Mouse (Mus musculus): ENCODE data around the gene Aim2. TPM values are rescaled to one million over a fixed set of nuclear protein-coding genes. Genes with fewer than 3 reads are reported as not detected.

Gene Aim2
- polyA plus RNA-seq, 1 experiment = 5.9 TPM

- H3K79me3 ChIP-seq (ENCODE audit: low read depth) = no peaks in the 10 kb centered on the region
- no peaks in the 10 kb centered on the region for H3K79me2 ChIP-seq (ENCODE audit: control insufficient read depth, insufficient read depth)
- no peak for TF ChIP-seq CEBPB (IDR thresholded peaks at IDR 0.05; ENCODE audit: low read depth)
- no peak for TF ChIP-seq MYOG (IDR thresholded peaks at IDR 0.05; ENCODE audit: control insufficient read depth, extremely low read depth, insufficient read length)
- no peak for TF ChIP-seq FOSL1 (IDR thresholded peaks at IDR 0.05; ENCODE audit: insufficient read depth, low read length, poor library complexity, severe bottlenecking)
- TF ChIP-seq CTCF (IDR thresholded peaks at IDR 0.05; ENCODE audit: control insufficient read depth, insufficient read depth, insufficient read length) = no peak
- TF ChIP-seq MYOD1 (IDR thresholded peaks at IDR 0.05; ENCODE audit: control insufficient read depth, insufficient read length, low read depth) = no peak
- no peak for TF ChIP-seq MAX (IDR thresholded peaks at IDR 0.05)
- TF ChIP-seq USF1 (IDR thresholded peaks at IDR 0.05; ENCODE audit: low read depth) = no peak
- H3K36me3 ChIP-seq (ENCODE audit: control insufficient read depth, insufficient read depth) = no peaks in the 10 kb centered on the region
- H3ac ChIP-seq (ENCODE audit: control insufficient read depth, insufficient read length, low read depth) = no peak overlapping the region
- no peak overlapping the region for H3K4me3 ChIP-seq (ENCODE audit: insufficient read depth, poor library complexity, severe bottlenecking)
- no peaks in the 10 kb centered on the region for H3K27me3 ChIP-seq (ENCODE audit: control insufficient read depth, insufficient read depth, insufficient read length)
Measured at GRCm38 (mm10) chr1:173339543-173339942, 11.1 kb upstream of the Aim2 start.

DNA sequence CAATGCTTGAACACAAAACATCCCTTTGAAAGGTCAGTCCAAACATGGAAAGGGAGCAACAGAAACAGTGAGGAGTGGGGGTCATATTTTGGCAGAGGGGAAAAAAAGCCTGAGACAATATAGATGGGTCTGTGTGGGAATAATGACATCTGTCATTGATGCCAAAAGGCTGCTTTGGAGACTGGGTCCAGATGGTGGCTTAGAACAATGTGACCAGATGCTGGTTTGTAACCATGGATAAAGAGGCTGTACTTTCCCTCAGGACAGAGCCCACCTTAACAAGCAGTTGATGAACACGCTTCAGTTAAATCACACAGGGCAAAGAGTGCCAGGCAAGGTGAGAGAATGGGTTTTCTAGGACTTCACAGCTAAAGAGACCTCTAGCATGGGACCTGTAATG, 8.3 kb upstream of the Aim2 start:
- Histone ChIP-seq H3K27me3 (ENCODE audit: control insufficient read depth, insufficient read depth, insufficient read length) (no peaks in the 10 kb centered on the region), H3ac (ENCODE audit: control insufficient read depth, insufficient read length, low read depth) (no peak overlapping the region), H3K4me3 (ENCODE audit: insufficient read depth, poor library complexity, severe bottlenecking) (no peak overlapping the region), H3K79me3 (ENCODE audit: low read depth) (no peaks in the 10 kb centered on the region), H3K79me2 (ENCODE audit: control insufficient read depth, insufficient read depth) (no peaks in the 10 kb centered on the region), H3K36me3 (ENCODE audit: control insufficient read depth, insufficient read depth) (no peaks in the 10 kb centered on the region)
- no peak for TF ChIP-seq MYOG (IDR thresholded peaks at IDR 0.05; ENCODE audit: control insufficient read depth, extremely low read depth, insufficient read length)
- no peak for TF ChIP-seq USF1 (IDR thresholded peaks at IDR 0.05; ENCODE audit: low read depth)
- no peak for TF ChIP-seq FOSL1 (IDR thresholded peaks at IDR 0.05; ENCODE audit: insufficient read depth, low read length, poor library complexity, severe bottlenecking)
- no peak for TF ChIP-seq MAX (IDR thresholded peaks at IDR 0.05)
- no peak for TF ChIP-seq MYOD1 (IDR thresholded peaks at IDR 0.05; ENCODE audit: control insufficient read depth, insufficient read length, low read depth)
- TF ChIP-seq CEBPB (IDR thresholded peaks at IDR 0.05; ENCODE audit: low read depth) = no peak
- no peak for TF ChIP-seq CTCF (IDR thresholded peaks at IDR 0.05; ENCODE audit: control insufficient read depth, insufficient read depth, insufficient read length)

GRCm38 (mm10) chr1:173343934-173344333, 6.7 kb upstream of the Aim2 start:
- no peak overlapping the region for H3K4me3 ChIP-seq (ENCODE audit: insufficient read depth, poor library complexity, severe bottlenecking)
- H3K79me2 ChIP-seq (ENCODE audit: control insufficient read depth, insufficient read depth) = no peaks in the 10 kb centered on the region
- H3K27me3 ChIP-seq (ENCODE audit: control insufficient read depth, insufficient read depth, insufficient read length) = no peaks in the 10 kb centered on the region
- TF ChIP-seq CTCF (IDR thresholded peaks at IDR 0.05; ENCODE audit: control insufficient read depth, insufficient read depth, insufficient read length) = no peak
- no peak for TF ChIP-seq FOSL1 (IDR thresholded peaks at IDR 0.05; ENCODE audit: insufficient read depth, low read length, poor library complexity, severe bottlenecking)
- TF ChIP-seq MYOG (IDR thresholded peaks at IDR 0.05; ENCODE audit: control insufficient read depth, extremely low read depth, insufficient read length) = no peak
- TF ChIP-seq MYOD1 (IDR thresholded peaks at IDR 0.05; ENCODE audit: control insufficient read depth, insufficient read length, low read depth) = no peak
- TF ChIP-seq USF1 (IDR thresholded peaks at IDR 0.05; ENCODE audit: low read depth) = no peak
- no peak for TF ChIP-seq CEBPB (IDR thresholded peaks at IDR 0.05; ENCODE audit: low read depth)
- TF ChIP-seq MAX (IDR thresholded peaks at IDR 0.05) = no peak
- H3ac ChIP-seq (ENCODE audit: control insufficient read depth, insufficient read length, low read depth) = no peak overlapping the region
- no peaks in the 10 kb centered on the region for H3K79me3 ChIP-seq (ENCODE audit: low read depth)
- H3K36me3 ChIP-seq (ENCODE audit: control insufficient read depth, insufficient read depth) = no peaks in the 10 kb centered on the region

DNA sequence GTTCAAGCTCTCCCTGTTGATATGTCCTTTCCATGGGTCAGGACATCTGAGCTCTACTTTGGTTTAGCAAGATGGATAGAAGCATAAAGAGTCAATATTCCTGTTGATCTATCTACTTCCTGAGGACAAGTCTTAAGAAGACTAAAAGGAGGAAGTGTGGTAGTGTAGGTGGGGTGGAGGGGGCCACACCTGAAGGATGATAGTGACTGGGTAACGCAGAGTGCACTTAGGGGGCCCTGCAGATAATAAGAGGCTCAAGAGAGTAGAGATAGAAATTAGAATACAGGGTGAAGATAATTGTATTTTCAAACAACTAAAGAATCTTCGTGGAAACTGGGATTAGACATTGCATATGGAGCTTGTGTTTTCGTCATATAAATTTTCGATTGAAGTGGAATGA, 5.6 kb upstream of the Aim2 start:
- TF ChIP-seq USF1 (IDR thresholded peaks at IDR 0.05; ENCODE audit: low read depth) = no peak
- no peak for TF ChIP-seq MYOG (IDR thresholded peaks at IDR 0.05; ENCODE audit: control insufficient read depth, extremely low read depth, insufficient read length)
- no peak for TF ChIP-seq FOSL1 (IDR thresholded peaks at IDR 0.05; ENCODE audit: insufficient read depth, low read length, poor library complexity, severe bottlenecking)
- TF ChIP-seq MYOD1 (IDR thresholded peaks at IDR 0.05; ENCODE audit: control insufficient read depth, insufficient read length, low read depth) = no peak
- no peak for TF ChIP-seq MAX (IDR thresholded peaks at IDR 0.05)
- no peak for TF ChIP-seq CTCF (IDR thresholded peaks at IDR 0.05; ENCODE audit: control insufficient read depth, insufficient read depth, insufficient read length)
- TF ChIP-seq CEBPB (IDR thresholded peaks at IDR 0.05; ENCODE audit: low read depth) = no peak
- no peaks in the 10 kb centered on the region for H3K79me3 ChIP-seq (ENCODE audit: low read depth)

DNA sequence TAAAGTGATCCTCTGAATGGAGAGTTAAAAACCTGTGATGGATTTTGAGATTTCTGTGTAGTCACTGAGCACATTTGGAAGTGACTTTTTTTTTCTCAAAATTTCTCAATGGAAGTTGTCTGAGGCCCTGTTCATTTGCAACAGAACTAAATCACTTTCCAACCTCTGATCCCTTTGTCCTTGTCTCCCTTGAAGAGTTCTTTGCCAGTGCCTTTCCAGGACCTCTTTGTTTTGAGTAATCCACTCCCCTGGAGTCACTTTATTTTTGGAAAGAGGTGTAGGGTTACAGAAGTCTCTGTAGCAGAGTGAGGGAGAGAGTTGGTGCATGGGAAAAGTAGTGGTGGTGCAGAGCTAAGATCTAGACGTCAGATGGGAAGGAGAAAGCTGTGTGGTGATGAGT, 2.2 kb upstream of the Aim2 start:
- Histone ChIP-seq H3K36me3 (ENCODE audit: control insufficient read depth, insufficient read depth) (no peaks in the 10 kb centered on the region), H3K27me3 (ENCODE audit: control insufficient read depth, insufficient read depth, insufficient read length) (no peaks in the 10 kb centered on the region), H3K4me3 (ENCODE audit: insufficient read depth, poor library complexity, severe bottlenecking) (no peak overlapping the region), H3ac (ENCODE audit: control insufficient read depth, insufficient read length, low read depth) (no peak overlapping the region), H3K79me3 (ENCODE audit: low read depth) (no peaks in the 10 kb centered on the region), H3K79me2 (ENCODE audit: control insufficient read depth, insufficient read depth) (no peaks in the 10 kb centered on the region)
- no peak for TF ChIP-seq CEBPB (IDR thresholded peaks at IDR 0.05; ENCODE audit: low read depth)
- no peak for TF ChIP-seq CTCF (IDR thresholded peaks at IDR 0.05; ENCODE audit: control insufficient read depth, insufficient read depth, insufficient read length)
- no peak for TF ChIP-seq USF1 (IDR thresholded peaks at IDR 0.05; ENCODE audit: low read depth)
- no peak for TF ChIP-seq FOSL1 (IDR thresholded peaks at IDR 0.05; ENCODE audit: insufficient read depth, low read length, poor library complexity, severe bottlenecking)
- no peak for TF ChIP-seq MAX (IDR thresholded peaks at IDR 0.05)
- TF ChIP-seq MYOG (IDR thresholded peaks at IDR 0.05; ENCODE audit: control insufficient read depth, extremely low read depth, insufficient read length) = no peak
- no peak for TF ChIP-seq MYOD1 (IDR thresholded peaks at IDR 0.05; ENCODE audit: control insufficient read depth, insufficient read length, low read depth)

More for the DNA sequence above, 5.6 kb upstream of the Aim2 start:
- Histone ChIP-seq H3K27me3 (ENCODE audit: control insufficient read depth, insufficient read depth, insufficient read length) (no peaks in the 10 kb centered on the region), H3K79me2 (ENCODE audit: control insufficient read depth, insufficient read depth) (no peaks in the 10 kb centered on the region), H3K4me3 (ENCODE audit: insufficient read depth, poor library complexity, severe bottlenecking) (no peak overlapping the region), H3ac (ENCODE audit: control insufficient read depth, insufficient read length, low read depth) (no peak overlapping the region), H3K36me3 (ENCODE audit: control insufficient read depth, insufficient read depth) (no peaks in the 10 kb centered on the region)

DNA sequence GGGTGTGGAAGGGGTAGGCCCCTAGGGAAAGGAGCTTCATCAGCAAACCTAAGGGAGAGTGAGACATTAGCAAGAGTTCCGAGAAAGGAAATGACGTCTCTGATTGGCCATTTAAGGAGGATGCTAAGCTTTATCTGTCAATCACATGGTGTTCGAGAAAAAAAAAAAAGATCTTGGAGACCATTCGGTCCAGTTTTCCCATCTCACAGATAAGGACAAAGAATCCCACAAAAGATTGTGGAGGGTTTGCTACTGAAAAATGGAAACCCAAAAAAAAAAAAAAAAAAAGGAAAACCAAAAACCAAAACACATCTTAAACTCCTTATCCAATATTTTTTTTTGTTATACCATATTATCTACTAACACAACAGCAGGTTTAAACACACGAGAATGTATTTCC, 1.5 kb upstream of the Aim2 start:
- Histone ChIP-seq H3ac (ENCODE audit: control insufficient read depth, insufficient read length, low read depth) (no peak overlapping the region), H3K4me3 (ENCODE audit: insufficient read depth, poor library complexity, severe bottlenecking) (no peak overlapping the region), H3K79me3 (ENCODE audit: low read depth) (no peaks in the 10 kb centered on the region), H3K36me3 (ENCODE audit: control insufficient read depth, insufficient read depth) (no peaks in the 10 kb centered on the region), H3K79me2 (ENCODE audit: control insufficient read depth, insufficient read depth) (no peaks in the 10 kb centered on the region), H3K27me3 (ENCODE audit: control insufficient read depth, insufficient read depth, insufficient read length) (no peaks in the 10 kb centered on the region)
- TF ChIP-seq MYOG (IDR thresholded peaks at IDR 0.05; ENCODE audit: control insufficient read depth, extremely low read depth, insufficient read length) (no peak), CEBPB (IDR thresholded peaks at IDR 0.05; ENCODE audit: low read depth) (no peak), FOSL1 (IDR thresholded peaks at IDR 0.05; ENCODE audit: insufficient read depth, low read length, poor library complexity, severe bottlenecking) (no peak), CTCF (IDR thresholded peaks at IDR 0.05; ENCODE audit: control insufficient read depth, insufficient read depth, insufficient read length) (no peak), USF1 (IDR thresholded peaks at IDR 0.05; ENCODE audit: low read depth) (no peak), MYOD1 (IDR thresholded peaks at IDR 0.05; ENCODE audit: control insufficient read depth, insufficient read length, low read depth) (no peak), MAX (IDR thresholded peaks at IDR 0.05) (no peak)
